Mouse (Mus musculus): ENCODE results near the gene Olfr763. TPM values are rescaled to one million over a fixed set of nuclear protein-coding genes. Genes with fewer than 3 reads are reported as not detected.
"Not testable (repeated sequence)": the region's sequence is repeated elsewhere in the genome, so short reads cannot be mapped to it uniquely, and the experiment has no call there.

Gene Olfr763
- not detected for polyA plus RNA-seq (2017; shearing (Covaris generic))

- ATAC-seq: no peak
These were observed at the start of gene Olfr763 for GRCm38 (mm10) chr10:129010288-129010841. Olfr763 (plus strand) TSS chr10:129010791.

- ATAC-seq: no peak
These were observed 45.6 kb upstream of the Olfr763 start for GRCm38 (mm10) chr10:128964961-128965360.

- ATAC-seq: no peak
These were observed 44.7 kb upstream of the Olfr763 start for GRCm38 (mm10) chr10:128965871-128966270.

GRCm38 (mm10) chr10:128968341-128968749, 42.2 kb upstream of the Olfr763 start:
- no peak for ATAC-seq

GRCm38 (mm10) chr10:128970740-128971250, 39.8 kb upstream of the Olfr763 start:
- ATAC-seq: no peak

GRCm38 (mm10) chr10:128972841-128973240, 37.8 kb upstream of the Olfr763 start:
- ATAC-seq: no peak

GRCm38 (mm10) chr10:128976395-128976794, 34.2 kb upstream of the Olfr763 start:
- no peak for ATAC-seq

- ATAC-seq: peak; percentile 52
These were observed 33.0 kb upstream of the Olfr763 start for GRCm38 (mm10) chr10:128977522-128978114.

- no peak for ATAC-seq
These were observed 29.8 kb upstream of the Olfr763 start for GRCm38 (mm10) chr10:128980644-128981365.

- not testable (repeated sequence) for ATAC-seq
These were observed 21.5 kb upstream of the Olfr763 start, which contains the start of gene Olfr9 for GRCm38 (mm10) chr10:128989131-128989530. Olfr9 (plus strand) TSS chr10:128989431.

- ATAC-seq: peak; percentile 56
These were observed 20.3 kb upstream of the Olfr763 start for GRCm38 (mm10) chr10:128990129-128990850.

- peak; percentile 64 for ATAC-seq
These were observed 19.6 kb upstream of the Olfr763 start for GRCm38 (mm10) chr10:128990994-128991393.

GRCm38 (mm10) chr10:128995796-128996195, 14.8 kb upstream of the Olfr763 start:
- no peak for ATAC-seq

- no peak for ATAC-seq
These were observed 14.0 kb upstream of the Olfr763 start for GRCm38 (mm10) chr10:128996523-128997040.

- no peak for ATAC-seq
These were observed 6.3 kb upstream of the Olfr763 start for GRCm38 (mm10) chr10:129004032-129004920.

GRCm38 (mm10) chr10:129011511-129011910, 920 bp downstream of the Olfr763 start:
- peak; percentile 46 for ATAC-seq

- ATAC-seq: no peak
These were observed 3.9 kb downstream of the Olfr763 start for GRCm38 (mm10) chr10:129014477-129014876.

GRCm38 (mm10) chr10:129023319-129023718, 12.7 kb downstream of the Olfr763 start:
- no peak for ATAC-seq

- no peak for ATAC-seq
These were observed 15.5 kb downstream of the Olfr763 start for GRCm38 (mm10) chr10:129026018-129026662.

- ATAC-seq: no peak
These were observed 17.8 kb downstream of the Olfr763 start for GRCm38 (mm10) chr10:129028343-129028742.

GRCm38 (mm10) chr10:129039796-129040195, 29.2 kb downstream of the Olfr763 start, which contains the start of gene Olfr764-ps1:
Olfr764-ps1 (minus strand) TSS chr10:129039896.
- no peak for ATAC-seq
